Mouse (Mus musculus): ENCODE data around the gene Rac1. TPM values are rescaled to one million over a fixed set of nuclear protein-coding genes. Genes with fewer than 3 reads are reported as not detected.

The Rac1 gene
- polyA plus RNA-seq, 1 experiment, result 400 TPM

GRCm38 (mm10) chr5:143514878-143515277 lies 13.0 kb downstream of the Rac1 start:
- 76% methylated on average over 5 of the region's 5 CpGs for WGBS
- Histone ChIP-seq H3K4me3 (replicated peaks; ENCODE audit: extremely low read depth, low read depth, low read length) (no peak overlapping the region), H3K4me1 (ENCODE audit: control insufficient read depth, insufficient read depth, low read length) (peaks cover 56% of the 10 kb centered on the region)
- DNase-seq, result no peak
- no peak for TF ChIP-seq CTCF (IDR thresholded peaks at IDR 0.05; ENCODE audit: insufficient read depth, low read length)
- no peak for TF ChIP-seq POLR2A (IDR thresholded peaks at IDR 0.05; ENCODE audit: borderline replicate concordance, extremely low read depth, low read depth, low read length)

GRCm38 (mm10) chr5:143512305-143512704 lies 15.5 kb downstream of the Rac1 start:
- H3K4me3 ChIP-seq (replicated peaks; ENCODE audit: extremely low read depth, low read depth, low read length), result no peak overlapping the region
- 31% methylated on average over 4 of the region's 4 CpGs for WGBS
- TF ChIP-seq POLR2A (IDR thresholded peaks at IDR 0.05; ENCODE audit: borderline replicate concordance, extremely low read depth, low read depth, low read length) (no peak), CTCF (IDR thresholded peaks at IDR 0.05; ENCODE audit: insufficient read depth, low read length) (no peak)
- DNase-seq, result no peak
- peaks cover 54% of the 10 kb centered on the region for H3K4me1 ChIP-seq (ENCODE audit: control insufficient read depth, insufficient read depth, low read length)

DNA sequence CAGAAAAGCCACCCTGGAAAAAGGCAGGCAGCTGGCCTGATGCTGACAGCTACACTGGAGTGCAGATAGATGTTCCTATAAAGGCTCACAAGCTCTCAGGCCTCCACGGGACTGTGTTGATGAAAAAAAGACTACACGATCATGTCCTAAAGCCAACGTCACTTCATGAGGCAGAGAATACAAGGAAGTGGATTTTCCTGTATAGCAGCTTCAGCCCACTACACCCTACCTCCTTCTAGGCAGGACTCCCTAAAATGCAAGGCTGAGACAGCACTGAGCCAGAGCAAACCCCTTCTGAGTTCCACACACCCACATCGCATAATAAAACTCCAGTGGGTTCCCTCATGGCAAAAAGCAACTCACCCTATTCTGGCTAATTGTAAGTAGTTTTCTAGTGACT lies 16.3 kb downstream of the Rac1 start:
- Histone ChIP-seq H3K4me1 (ENCODE audit: control insufficient read depth, insufficient read depth, low read length) (peaks cover 53% of the 10 kb centered on the region), H3K4me3 (replicated peaks; ENCODE audit: extremely low read depth, low read depth, low read length) (no peak overlapping the region)
- 30% methylated on average over 4 of the region's 4 CpGs for WGBS
- TF ChIP-seq CTCF (IDR thresholded peaks at IDR 0.05; ENCODE audit: insufficient read depth, low read length) (no peak), POLR2A (IDR thresholded peaks at IDR 0.05; ENCODE audit: borderline replicate concordance, extremely low read depth, low read depth, low read length) (no peak)
- no peak for DNase-seq

- DNase-seq, result no peak
- no peak for TF ChIP-seq CTCF (IDR thresholded peaks at IDR 0.05; ENCODE audit: insufficient read depth, low read length)
- no peak for TF ChIP-seq POLR2A (IDR thresholded peaks at IDR 0.05; ENCODE audit: borderline replicate concordance, extremely low read depth, low read depth, low read length)
- Histone ChIP-seq H3K4me3 (replicated peaks; ENCODE audit: extremely low read depth, low read depth, low read length) (no peak overlapping the region), H3K4me1 (ENCODE audit: control insufficient read depth, insufficient read depth, low read length) (peaks cover 50% of the 10 kb centered on the region)
- WGBS, result 20% methylated on average over 11 of the region's 11 CpGs
Measured at GRCm38 (mm10) chr5:143509737-143510136, 18.1 kb downstream of the Rac1 start.

DNA sequence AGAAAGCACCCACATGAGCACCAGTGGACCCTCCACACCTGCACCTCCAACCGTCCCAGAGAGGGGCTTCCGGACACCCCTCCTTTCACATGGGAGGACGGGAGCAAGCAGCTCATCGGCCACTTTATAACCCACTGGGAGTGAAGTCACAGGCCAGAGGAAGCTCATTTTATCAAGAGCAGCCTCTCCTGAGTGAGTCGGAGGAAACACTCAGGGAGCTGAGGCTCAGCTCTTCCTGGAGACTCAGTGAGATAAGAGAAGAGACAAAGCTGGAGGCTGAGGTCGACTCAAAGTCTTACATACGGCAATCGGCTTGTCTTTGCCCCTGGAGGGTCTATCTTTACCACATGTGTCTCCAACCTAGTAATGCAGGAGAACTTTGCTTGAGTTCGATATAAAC lies 18.5 kb downstream of the Rac1 start:
- TF ChIP-seq CTCF (IDR thresholded peaks at IDR 0.05; ENCODE audit: insufficient read depth, low read length), result no peak
- no peak for TF ChIP-seq POLR2A (IDR thresholded peaks at IDR 0.05; ENCODE audit: borderline replicate concordance, extremely low read depth, low read depth, low read length)
- DNase-seq, result no peak
- WGBS, result 36% methylated on average over 9 of the region's 9 CpGs
- no peak overlapping the region for H3K4me3 ChIP-seq (replicated peaks; ENCODE audit: extremely low read depth, low read depth, low read length)
- peaks cover 50% of the 10 kb centered on the region for H3K4me1 ChIP-seq (ENCODE audit: control insufficient read depth, insufficient read depth, low read length)

- no peak for DNase-seq
- 63% methylated on average over 7 of the region's 7 CpGs for WGBS
- TF ChIP-seq POLR2A (IDR thresholded peaks at IDR 0.05; ENCODE audit: borderline replicate concordance, extremely low read depth, low read depth, low read length), result no peak
- no peak for TF ChIP-seq CTCF (IDR thresholded peaks at IDR 0.05; ENCODE audit: insufficient read depth, low read length)
- H3K4me1 ChIP-seq (ENCODE audit: control insufficient read depth, insufficient read depth, low read length), result peaks cover 26% of the 10 kb centered on the region
- no peak overlapping the region for H3K4me3 ChIP-seq (replicated peaks; ENCODE audit: extremely low read depth, low read depth, low read length)
Measured at GRCm38 (mm10) chr5:143505545-143505944, 22.3 kb downstream of the Rac1 start.

DNA sequence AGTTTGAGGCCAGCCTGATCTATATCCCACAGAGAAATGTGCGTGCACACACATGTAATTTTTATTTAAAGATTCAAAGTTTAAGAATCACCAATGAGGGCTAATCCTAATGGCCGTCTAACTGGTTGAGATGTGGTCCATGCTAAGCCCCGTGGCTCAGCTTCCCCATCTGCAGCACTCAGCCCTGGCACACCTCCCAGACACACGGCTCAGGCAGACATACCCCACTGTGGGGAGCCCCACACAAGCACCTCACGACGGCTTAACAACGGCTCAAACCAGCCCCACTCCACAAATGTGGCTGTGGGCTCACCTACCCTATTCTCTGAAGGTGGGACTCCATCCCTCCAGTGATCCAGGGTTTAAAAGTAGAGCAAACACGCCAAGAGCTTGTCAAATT lies 22.8 kb downstream of the Rac1 start:
- WGBS, result 76% methylated on average over 8 of the region's 8 CpGs
- TF ChIP-seq POLR2A (IDR thresholded peaks at IDR 0.05; ENCODE audit: borderline replicate concordance, extremely low read depth, low read depth, low read length) (no peak), CTCF (IDR thresholded peaks at IDR 0.05; ENCODE audit: insufficient read depth, low read length) (no peak)
- H3K4me1 ChIP-seq (ENCODE audit: control insufficient read depth, insufficient read depth, low read length), result peaks cover 23% of the 10 kb centered on the region
- no peak for DNase-seq
- no peak overlapping the region for H3K4me3 ChIP-seq (replicated peaks; ENCODE audit: extremely low read depth, low read depth, low read length)

GRCm38 (mm10) chr5:143504453-143504852 lies 23.4 kb downstream of the Rac1 start:
- Histone ChIP-seq H3K4me1 (ENCODE audit: control insufficient read depth, insufficient read depth, low read length) (peaks cover 17% of the 10 kb centered on the region), H3K4me3 (replicated peaks; ENCODE audit: extremely low read depth, low read depth, low read length) (no peak overlapping the region)
- WGBS, result 57% methylated on average over 3 of the region's 3 CpGs
- TF ChIP-seq CTCF (IDR thresholded peaks at IDR 0.05; ENCODE audit: insufficient read depth, low read length) (peak; percentile 48), POLR2A (IDR thresholded peaks at IDR 0.05; ENCODE audit: borderline replicate concordance, extremely low read depth, low read depth, low read length) (no peak)
- no peak for DNase-seq

- 88% methylated on average over 6 of the region's 6 CpGs for WGBS
- peaks cover 12% of the 10 kb centered on the region for H3K4me1 ChIP-seq (ENCODE audit: control insufficient read depth, insufficient read depth, low read length)
Measured at GRCm38 (mm10) chr5:143503740-143504139, 24.1 kb downstream of the Rac1 start.

DNA sequence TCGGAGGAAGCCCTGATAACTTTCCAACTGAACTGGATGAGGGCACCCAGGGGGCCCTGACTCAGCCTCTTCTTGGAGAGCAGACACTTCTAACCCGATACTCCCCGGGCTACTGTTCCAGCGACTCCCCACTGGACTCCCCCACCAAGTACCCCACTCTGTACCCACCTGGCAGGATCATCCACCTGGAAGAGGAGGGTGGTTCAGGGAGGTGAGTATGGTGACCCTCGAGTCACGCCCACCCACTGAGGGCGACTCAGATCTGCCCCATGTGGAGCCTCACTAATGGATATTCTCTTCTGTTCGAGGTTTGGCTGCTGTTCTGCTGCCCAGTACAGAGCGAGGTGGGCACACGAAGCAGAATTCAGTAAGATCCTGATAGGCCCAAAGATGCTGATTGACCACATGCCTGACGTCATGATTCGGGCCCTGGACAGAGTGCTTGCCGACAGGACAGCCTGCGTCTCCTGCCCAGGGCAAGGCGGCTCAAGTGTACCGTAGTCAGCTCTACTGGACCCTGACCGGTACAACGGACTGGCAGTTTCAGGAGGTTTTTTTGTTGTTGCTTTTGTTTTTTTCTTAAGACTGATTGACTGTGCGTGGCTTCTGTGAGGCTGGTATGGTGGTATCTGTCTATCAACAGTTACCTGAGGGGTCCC lies 24.8 kb downstream of the Rac1 start:
- no peak for DNase-seq
- no peak for TF ChIP-seq POLR2A (IDR thresholded peaks at IDR 0.05; ENCODE audit: borderline replicate concordance, extremely low read depth, low read depth, low read length)
- TF ChIP-seq CTCF (IDR thresholded peaks at IDR 0.05; ENCODE audit: insufficient read depth, low read length), result no peak
- Histone ChIP-seq H3K4me3 (replicated peaks; ENCODE audit: extremely low read depth, low read depth, low read length) (no peak overlapping the region), H3K4me1 (ENCODE audit: control insufficient read depth, insufficient read depth, low read length) (peaks cover 7% of the 10 kb centered on the region)
- 86% methylated on average over 19 of the region's 19 CpGs for WGBS

More at GRCm38 (mm10) chr5:143503740-143504139, 24.1 kb downstream of the Rac1 start:
- DNase-seq, result no peak
- TF ChIP-seq CTCF (IDR thresholded peaks at IDR 0.05; ENCODE audit: insufficient read depth, low read length), result no peak
- TF ChIP-seq POLR2A (IDR thresholded peaks at IDR 0.05; ENCODE audit: borderline replicate concordance, extremely low read depth, low read depth, low read length), result no peak
- H3K4me3 ChIP-seq (replicated peaks; ENCODE audit: extremely low read depth, low read depth, low read length), result no peak overlapping the region
